Mouse (Mus musculus) hindbrain, embryonic 13.5 days (tissue): Measurements from ENCODE around the gene Pafah2. TPM values are rescaled to one million over a fixed set of nuclear protein-coding genes. Genes with fewer than 3 reads are reported as not detected.

Experiments used
- ATAC-seq: fragments of 200-750 bp; cut with Nextera tagmentation; 2 replicates; pipeline ENCODE4 v1.8.0; 2017; ENCODE audit warnings: moderate TSS enrichment; ENCODE audit not compliant: low FRiP score
- H3K27ac ChIP-seq: fragments of 300-500 bp; sonication (generic); 2 replicates; pipeline ENCODE4 v1.5.1; 2015; ENCODE audit warnings: inconsistent platforms, mild to moderate bottlenecking, moderate library complexity
- H3K27me3 ChIP-seq: fragments of 300-500 bp; sonication (generic); 2 replicates; pipeline ENCODE4 v1.6.1; 2015; ENCODE audit warnings: mild to moderate bottlenecking, inconsistent platforms
- H3K36me3 ChIP-seq: fragments of 300-500 bp; sonication (generic); 2 replicates; pipeline ENCODE4 v1.6.1; 2015; ENCODE audit warnings: mild to moderate bottlenecking, inconsistent platforms
- H3K4me1 ChIP-seq: fragments of 300-500 bp; sonication (generic); replicated peaks from 2 replicates; pipeline ENCODE4 v1.6.1; 2015; ENCODE audit warnings: inconsistent platforms
- H3K4me2 ChIP-seq: fragments of 300-500 bp; sonication (generic); 2 replicates; pipeline ENCODE4 v1.6.1; 2015; ENCODE audit warnings: inconsistent platforms, mild to moderate bottlenecking, moderate library complexity
- H3K4me3 ChIP-seq: fragments of 300-500 bp; sonication (generic); 2 replicates; pipeline ENCODE4 v1.5.1; 2015; ENCODE audit warnings: mild to moderate bottlenecking, inconsistent platforms
- H3K9ac ChIP-seq: fragments of 300-500 bp; sonication (generic); 2 replicates; pipeline ENCODE4 v1.6.1; 2015; ENCODE audit warnings: mild to moderate bottlenecking, inconsistent platforms
- H3K9me3 ChIP-seq: fragments of 300-500 bp; sonication (generic); 2 replicates; pipeline ENCODE4 v1.6.1; 2016; ENCODE audit warnings: inconsistent platforms
- WGBS: fragments of 180-500 bp; shearing (Covaris S2); methylation state at CpG from one replicate; pipeline ENCODE4 v1.1.7; 2015; 5-methylcytosine and 5-hydroxymethylcytosine counted together
- microRNA-seq: library from miRNA; unstranded; fragments of <30 nt; microRNA quantifications from one replicate; pipeline ENCODE4, GENCODE M21; 2016
- polyA plus RNA-seq: library from polyadenylated mRNA; unstranded; fragments of >200 nt; fragmentation: Nextera tagmentation; extraction: Ambion mirVana; gene quantifications from 2 replicates; pipeline ENCODE4 v1.2.1, GENCODE M21; 2015

The Pafah2 gene
- polyA plus RNA-seq, 1 experiment from 2014 or later = 7.8 TPM

- under 1% methylated on average over 56 of the region's 68 CpGs for WGBS
Measured at GRCm38 (mm10) chr4:134468578-134469266, 72.6 kb downstream of the Pafah2 start.

GRCm38 (mm10) chr4:134469341-134469796 is 73.2 kb downstream of the Pafah2 start:
- no peaks in the 10 kb centered on the region for H3K9me3 ChIP-seq
- peak overlapping the region; percentile 85 for H3K4me2 ChIP-seq
- peak; percentile 15 for ATAC-seq
- 3% methylated on average over 6 of the region's 6 CpGs for WGBS
- peak overlapping the region; percentile 99 for H3K9ac ChIP-seq
- H3K27ac ChIP-seq = peak overlapping the region; percentile 99
- no peaks in the 10 kb centered on the region for H3K27me3 ChIP-seq
- H3K36me3 ChIP-seq = peaks cover 31% of the 10 kb centered on the region
- H3K4me1 ChIP-seq = peaks cover 56% of the 10 kb centered on the region
- H3K4me3 ChIP-seq = peak overlapping the region; percentile 96

More at GRCm38 (mm10) chr4:134468578-134469266, 72.6 kb downstream of the Pafah2 start:
- Histone ChIP-seq H3K4me2 (peak overlapping the region; percentile 85), H3K4me3 (peak overlapping the region; percentile 96), H3K4me1 (peaks cover 49% of the 10 kb centered on the region), H3K9me3 (no peaks in the 10 kb centered on the region), H3K27me3 (no peaks in the 10 kb centered on the region), H3K36me3 (peaks cover 25% of the 10 kb centered on the region), H3K9ac (peak overlapping the region; percentile 99), H3K27ac (peak overlapping the region; percentile 99)
- ATAC-seq = peak; percentile 87

GRCm38 (mm10) chr4:134469985-134470384 is 73.9 kb downstream of the Pafah2 start:
- no peaks in the 10 kb centered on the region for H3K27me3 ChIP-seq
- ATAC-seq = no peak
- no peaks in the 10 kb centered on the region for H3K9me3 ChIP-seq
- H3K27ac ChIP-seq = peak overlapping the region; percentile 99
- peak overlapping the region; percentile 85 for H3K4me2 ChIP-seq
- peaks cover 37% of the 10 kb centered on the region for H3K36me3 ChIP-seq
- WGBS = 29% methylated on average over 3 of the region's 3 CpGs
- peaks cover 62% of the 10 kb centered on the region for H3K4me1 ChIP-seq
- peak overlapping the region; percentile 99 for H3K9ac ChIP-seq
- peak overlapping the region; percentile 96 for H3K4me3 ChIP-seq

- H3K27me3 ChIP-seq = no peaks in the 10 kb centered on the region
- peak overlapping the region; percentile 87 for H3K27ac ChIP-seq
- peak overlapping the region; percentile 85 for H3K4me2 ChIP-seq
- H3K36me3 ChIP-seq = peaks cover 52% of the 10 kb centered on the region
- H3K4me1 ChIP-seq = peaks cover 57% of the 10 kb centered on the region
- no peak for ATAC-seq
- H3K4me3 ChIP-seq = peak overlapping the region; percentile 96
- H3K9ac ChIP-seq = peak overlapping the region; percentile 99
- H3K9me3 ChIP-seq = no peaks in the 10 kb centered on the region
Measured at GRCm38 (mm10) chr4:134471469-134471868, 75.3 kb downstream of the Pafah2 start.

GRCm38 (mm10) chr4:134473764-134474163 is 77.6 kb downstream of the Pafah2 start:
- no peak overlapping the region for H3K4me3 ChIP-seq

GRCm38 (mm10) chr4:134474240-134474639 is 78.1 kb downstream of the Pafah2 start:
- H3K4me2 ChIP-seq = peak overlapping the region; percentile 35
- H3K9me3 ChIP-seq = no peaks in the 10 kb centered on the region
- peak overlapping the region; percentile 64 for H3K9ac ChIP-seq
- 24% methylated on average over 8 of the region's 8 CpGs for WGBS
- peaks cover 57% of the 10 kb centered on the region for H3K4me1 ChIP-seq
- H3K4me3 ChIP-seq = no peak overlapping the region
- H3K27me3 ChIP-seq = no peaks in the 10 kb centered on the region
- ATAC-seq = no peak
- H3K36me3 ChIP-seq = peaks cover 61% of the 10 kb centered on the region
- H3K27ac ChIP-seq = peak overlapping the region; percentile 86

More at GRCm38 (mm10) chr4:134473764-134474163, 77.6 kb downstream of the Pafah2 start:
- no peaks in the 10 kb centered on the region for H3K27me3 ChIP-seq
- H3K36me3 ChIP-seq = peaks cover 61% of the 10 kb centered on the region
- H3K4me1 ChIP-seq = peaks cover 57% of the 10 kb centered on the region
- H3K9me3 ChIP-seq = no peaks in the 10 kb centered on the region
- peak overlapping the region; percentile 35 for H3K4me2 ChIP-seq
- H3K27ac ChIP-seq = peak overlapping the region; percentile 86
- H3K9ac ChIP-seq = peak overlapping the region; percentile 64
- ATAC-seq = no peak
- WGBS = 42% methylated on average over 4 of the region's 4 CpGs

GRCm38 (mm10) chr4:134476899-134477298 is 80.8 kb downstream of the Pafah2 start:
- H3K4me2 ChIP-seq = no peak overlapping the region
- ATAC-seq = no peak
- H3K9me3 ChIP-seq = no peaks in the 10 kb centered on the region
- 95% methylated on average over 8 of the region's 8 CpGs for WGBS
- peak overlapping the region; percentile 86 for H3K27ac ChIP-seq
- no peak overlapping the region for H3K4me3 ChIP-seq
- peaks cover 51% of the 10 kb centered on the region for H3K36me3 ChIP-seq
- peaks cover 47% of the 10 kb centered on the region for H3K4me1 ChIP-seq
- H3K9ac ChIP-seq = no peak overlapping the region
- no peaks in the 10 kb centered on the region for H3K27me3 ChIP-seq

Small RNA genes lying within 50 kb of the gene (microRNA-seq; reads per million reads assigned to microRNA genes)
- gene Gm23634 = not detected

Other genes starting within 250 kb of the Pafah2 start
- gene Cep85, start 209.2 kb upstream of the Pafah2 start, polyA plus RNA-seq = 21.2 and 22.5 TPM in 2 replicates
- not detected in 2 replicates for gene Gm7534, start 193.3 kb upstream of the Pafah2 start, polyA plus RNA-seq
- not detected in 2 replicates for gene Catsper4, start 168.9 kb upstream of the Pafah2 start, polyA plus RNA-seq
- gene Cnksr1, start 157.9 kb upstream of the Pafah2 start, polyA plus RNA-seq = 0.06 and 0.08 TPM in 2 replicates
- 0.45 and 0.56 TPM in 2 replicates for gene E130218I03Rik, start 152.7 kb upstream of the Pafah2 start, polyA plus RNA-seq
- gene Zfp593, start 150.7 kb upstream of the Pafah2 start, polyA plus RNA-seq = 15.5 and 15.7 TPM in 2 replicates
- gene Gm30191, start 149.4 kb upstream of the Pafah2 start, polyA plus RNA-seq = 0.54 and 0.74 TPM in 2 replicates
- gene Grrp1, start 142.2 kb upstream of the Pafah2 start, polyA plus RNA-seq = 9.3 and 14.2 TPM in 2 replicates
- gene Pdik1l, start 108.4 kb upstream of the Pafah2 start, polyA plus RNA-seq = 35.0 and 37.3 TPM in 2 replicates
- gene Trim63, start 81.2 kb upstream of the Pafah2 start, polyA plus RNA-seq = 0.38 and 0.51 TPM in 2 replicates
- gene Slc30a2, start 53.1 kb upstream of the Pafah2 start, polyA plus RNA-seq = not detected in 2 replicates
- 0.36 and 0.45 TPM in 2 replicates for gene Extl1, start 12.5 kb upstream of the Pafah2 start, polyA plus RNA-seq
- gene Stmn1, start 72.0 kb downstream of the Pafah2 start, polyA plus RNA-seq = 6,917 and 6,921 TPM in 2 replicates
- 20.2 and 21.5 TPM in 2 replicates for gene Paqr7, start 100.4 kb downstream of the Pafah2 start, polyA plus RNA-seq
- 2.6 and 2.8 TPM in 2 replicates for gene Aunip, start 114.7 kb downstream of the Pafah2 start, polyA plus RNA-seq
- 160 and 163 TPM in 2 replicates for gene Mtfr1l, start 139.1 kb downstream of the Pafah2 start, polyA plus RNA-seq
- 9.5 and 11.0 TPM in 2 replicates for gene Selenon, start 155.8 kb downstream of the Pafah2 start, polyA plus RNA-seq